Mouse (Mus musculus) myocyte (in vitro differentiated cells): ENCODE data around the gene Ndufa5. TPM values are rescaled to one million over a fixed set of nuclear protein-coding genes. Genes with fewer than 3 reads are reported as not detected.

Experiments
- H3K27me3 ChIP-seq: one replicate; pipeline ENCODE4 v1.6.1; 2011; ENCODE audit not compliant: control insufficient read depth, insufficient read depth, insufficient read length
- H3K36me3 ChIP-seq: one replicate; pipeline ENCODE4 v1.6.1; 2011; ENCODE audit not compliant: control insufficient read depth, insufficient read depth
- H3K4me2 ChIP-seq: one replicate; pipeline ENCODE4 v1.6.1; 2011; ENCODE audit warnings: low read depth, control low read depth
- H3K4me3 ChIP-seq: one replicate; pipeline ENCODE4 v1.5.1; 2011; ENCODE audit warnings: mild to moderate bottlenecking, control low read depth, moderate library complexity
- H3K79me2 ChIP-seq: one replicate; pipeline ENCODE4 v1.6.1; 2011; ENCODE audit not compliant: control insufficient read depth, insufficient read depth
- H3ac ChIP-seq: one replicate; pipeline ENCODE4 v1.6.1; 2011; ENCODE audit not compliant: control insufficient read depth, insufficient read length
- CEBPB ChIP-seq: IDR thresholded peaks from 2 replicates; pipeline ENCODE4 v1.6.1; 2011; ENCODE audit warnings: mild to moderate bottlenecking, moderate library complexity; ENCODE audit not compliant: poor library complexity, insufficient read depth, severe bottlenecking
- E2F4 ChIP-seq: IDR thresholded peaks from one replicate; pipeline ENCODE4 v1.6.1; 2011; ENCODE audit warnings: mild to moderate bottlenecking, control low read depth, moderate library complexity; ENCODE audit not compliant: insufficient read depth
- MAX ChIP-seq: IDR thresholded peaks from one replicate; pipeline ENCODE4 v1.6.1; 2011; ENCODE audit warnings: low read depth, mild to moderate bottlenecking, control low read depth
- MYOD1 ChIP-seq, 3 experiments: IDR thresholded peaks; one replicate each; pipeline ENCODE4 v1.6.1; 2011; ENCODE audit warnings: control low read depth in 2 of 3, low read depth in 2 of 3, mild to moderate bottlenecking in 2 of 3, moderate library complexity in 1 of 3; ENCODE audit not compliant: insufficient read length in 2 of 3, control insufficient read depth in 1 of 3
- MYOG ChIP-seq, 3 experiments: IDR thresholded peaks; one replicate each; pipeline ENCODE4 v1.6.1; 2011; ENCODE audit warnings: control low read depth in 2 of 3, low read depth in 2 of 3, mild to moderate bottlenecking in 2 of 3; ENCODE audit not compliant: insufficient read length in 2 of 3, control insufficient read depth in 1 of 3, insufficient read depth in 1 of 3
- POLR2A ChIP-seq: IDR thresholded peaks from one replicate; pipeline ENCODE4 v1.6.1; 2011; ENCODE audit warnings: low read depth, mild to moderate bottlenecking, control low read depth, moderate library complexity; ENCODE audit not compliant: insufficient read length
- POLR2AphosphoS2 ChIP-seq: IDR thresholded peaks from one replicate; pipeline ENCODE4 v1.6.1; 2011; ENCODE audit warnings: low read depth, control low read depth; ENCODE audit not compliant: insufficient read length
- REST ChIP-seq: IDR thresholded peaks from one replicate; pipeline ENCODE4 v1.6.1; 2011; ENCODE audit warnings: mild to moderate bottlenecking, control low read depth, moderate library complexity; ENCODE audit not compliant: insufficient read depth, insufficient read length
- SRF ChIP-seq: IDR thresholded peaks from one replicate; pipeline ENCODE4 v1.6.1; 2011; ENCODE audit warnings: low read depth; ENCODE audit not compliant: control insufficient read depth, insufficient read length
- TCF12 ChIP-seq: IDR thresholded peaks from one replicate; pipeline ENCODE4 v1.6.1; 2011; ENCODE audit warnings: mild to moderate bottlenecking, control low read depth; ENCODE audit not compliant: poor library complexity, insufficient read depth, severe bottlenecking
- TCF3 ChIP-seq: IDR thresholded peaks from one replicate; pipeline ENCODE4 v1.6.1; 2011; ENCODE audit warnings: low read depth, control low read depth; ENCODE audit not compliant: insufficient read length
- USF1 ChIP-seq: IDR thresholded peaks from one replicate; pipeline ENCODE4 v1.6.1; 2011; ENCODE audit warnings: low read depth, mild to moderate bottlenecking, control low read depth, moderate library complexity
- polyA plus RNA-seq: library from polyadenylated mRNA; unstranded; fragments of >200 nt; fragmentation: generic; extraction: Trizol; gene quantifications from one replicate; pipeline ENCODE4 v1.2.1, GENCODE M21; 2012; ENCODE audit warnings: missing spikeins

Gene Ndufa5
- polyA plus RNA-seq, 1 experiment, result 234 TPM

DNA sequence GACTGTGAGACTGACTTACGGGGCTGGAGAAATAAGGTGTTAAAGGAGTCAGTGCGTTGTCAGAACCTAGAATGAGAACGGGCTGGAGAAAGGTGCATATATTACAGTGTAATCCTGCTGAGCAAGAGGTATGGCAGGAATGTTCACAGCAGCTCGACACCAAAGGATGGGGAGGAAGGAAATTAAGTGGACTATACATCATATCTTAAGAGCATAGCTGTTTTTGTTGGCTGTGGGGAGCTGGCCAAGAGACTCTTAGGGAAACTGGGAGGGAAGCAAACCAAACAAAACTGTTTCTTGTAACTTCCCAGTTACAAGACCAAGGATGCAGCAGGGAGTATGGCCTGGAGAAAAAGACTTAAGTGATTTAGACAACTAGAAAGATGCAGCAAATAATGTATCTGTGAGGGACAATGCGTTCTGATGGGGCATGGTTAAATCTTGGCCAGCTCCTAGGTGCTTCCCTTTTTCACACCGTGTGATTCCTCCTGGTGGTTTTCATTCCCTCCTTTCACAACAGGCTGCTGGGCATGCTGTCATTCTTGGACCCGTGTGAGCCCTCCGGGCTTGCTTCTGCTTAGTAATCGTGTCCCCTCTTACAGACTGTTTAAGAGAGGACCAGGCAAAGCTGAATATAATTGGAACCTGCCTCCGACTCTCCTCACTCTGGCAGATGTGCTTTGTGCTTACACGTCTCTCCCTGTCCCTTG lies 3.1 kb upstream of the Ndufa5 start:
- H3K36me3 ChIP-seq, result no peaks in the 10 kb centered on the region
- H3K27me3 ChIP-seq, result no peaks in the 10 kb centered on the region
- H3K4me3 ChIP-seq, result no peak overlapping the region
- peak overlapping the region; percentile 28 for H3K4me2 ChIP-seq
- H3K79me2 ChIP-seq, result peaks cover 9% of the 10 kb centered on the region
- no peak for TF ChIP-seq TCF3
- no peak for TF ChIP-seq CEBPB
- TF ChIP-seq MYOG (IDR thresholded peaks at IDR 0.05; ENCODE audit: control insufficient read depth in 1 of 3, insufficient read depth in 1 of 3, insufficient read length in 2 of 3, low read depth in 2 of 3), result no peak
- no peak for TF ChIP-seq USF1
- TF ChIP-seq TCF12, result no peak
- no peak for TF ChIP-seq REST
- no peak for TF ChIP-seq POLR2A
- TF ChIP-seq E2F4, result no peak
- H3ac ChIP-seq, result no peak overlapping the region

DNA sequence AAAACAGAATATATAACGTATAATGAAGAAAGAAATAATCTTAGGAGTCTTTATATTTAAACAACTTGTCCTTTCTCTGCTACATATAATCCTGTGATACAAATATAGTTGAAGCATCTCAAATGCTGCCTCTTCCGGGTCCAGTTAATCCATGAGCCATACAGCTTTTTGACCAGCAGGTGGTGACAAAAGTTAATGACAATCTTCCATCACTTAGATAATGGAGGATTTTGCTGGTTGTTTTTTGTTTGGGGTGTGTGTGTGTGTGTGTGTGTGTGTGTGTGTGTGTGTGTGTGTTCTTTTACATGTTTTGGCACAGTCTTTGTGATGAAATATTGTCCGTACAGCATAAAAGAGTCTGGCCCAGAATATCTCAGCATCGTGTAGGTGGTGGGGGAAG lies 2.4 kb upstream of the Ndufa5 start:
- H3ac ChIP-seq, result no peak overlapping the region
- H3K27me3 ChIP-seq, result no peaks in the 10 kb centered on the region
- H3K79me2 ChIP-seq, result peaks cover 9% of the 10 kb centered on the region
- TF ChIP-seq CEBPB (no peak), MAX (no peak), POLR2A (no peak), TCF12 (no peak), TCF3 (no peak), POLR2AphosphoS2 (no peak), E2F4 (no peak), REST (no peak), USF1 (no peak), SRF (no peak), MYOD1 (IDR thresholded peaks at IDR 0.05; ENCODE audit: control insufficient read depth in 1 of 3, insufficient read length in 2 of 3, low read depth in 2 of 3) (no peak), MYOG (IDR thresholded peaks at IDR 0.05; ENCODE audit: control insufficient read depth in 1 of 3, insufficient read depth in 1 of 3, insufficient read length in 2 of 3, low read depth in 2 of 3) (no peak)
- H3K4me2 ChIP-seq, result peak overlapping the region; percentile 28
- no peak overlapping the region for H3K4me3 ChIP-seq
- H3K36me3 ChIP-seq, result no peaks in the 10 kb centered on the region

DNA sequence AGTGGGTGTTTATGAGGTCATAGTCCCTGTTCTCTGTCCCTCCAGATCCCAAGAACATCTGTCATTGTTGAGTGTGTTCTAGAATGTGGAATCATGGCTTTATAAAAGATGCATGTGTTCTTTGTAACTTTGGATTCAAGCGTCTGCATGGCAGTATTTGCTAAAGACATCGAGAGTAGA lies 141 bp upstream of the Ndufa5 start, which contains the start of gene Asb15:
Asb15 (plus strand) TSS at position 81 of the 180 bp plus-strand sequence.
- H3K79me2 ChIP-seq, result peaks cover 17% of the 10 kb centered on the region
- TF ChIP-seq USF1, result no peak
- no peak for TF ChIP-seq E2F4
- no peak for TF ChIP-seq TCF3
- no peak for TF ChIP-seq MYOG (IDR thresholded peaks at IDR 0.05; ENCODE audit: control insufficient read depth in 1 of 3, insufficient read depth in 1 of 3, insufficient read length in 2 of 3, low read depth in 2 of 3)
- no peak for TF ChIP-seq TCF12
- TF ChIP-seq CEBPB, result no peak
- no peak for TF ChIP-seq POLR2A
- no peak for TF ChIP-seq SRF
- no peak for TF ChIP-seq MAX
- no peak for TF ChIP-seq REST
- no peak for TF ChIP-seq MYOD1 (IDR thresholded peaks at IDR 0.05; ENCODE audit: control insufficient read depth in 1 of 3, insufficient read length in 2 of 3, low read depth in 2 of 3)
- no peak for TF ChIP-seq POLR2AphosphoS2

DNA sequence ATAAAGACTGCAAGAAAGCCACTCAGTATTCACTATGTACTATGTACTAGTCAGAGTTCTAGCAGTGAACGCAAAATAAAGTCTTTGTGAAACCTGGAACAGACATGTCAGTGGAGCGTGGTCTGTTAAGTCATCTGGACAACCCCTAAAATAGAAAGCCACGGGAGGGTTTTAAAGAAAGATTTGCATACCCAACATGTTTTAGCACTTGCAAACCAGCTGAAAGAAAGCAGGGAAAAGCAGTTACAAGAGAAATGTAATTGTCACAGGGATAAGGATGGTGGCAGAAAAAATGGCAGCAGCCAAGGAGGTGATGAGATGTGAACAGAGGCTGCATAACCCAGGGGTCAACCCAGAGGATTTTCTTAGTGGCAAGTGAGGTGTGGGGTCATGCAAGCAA lies 2.1 kb downstream of the Ndufa5 start:
- Histone ChIP-seq H3K79me2 (peaks cover 17% of the 10 kb centered on the region), H3K4me3 (no peak overlapping the region), H3ac (no peak overlapping the region), H3K4me2 (no peak overlapping the region), H3K27me3 (no peaks in the 10 kb centered on the region), H3K36me3 (peaks cover 4% of the 10 kb centered on the region)
- no peak for TF ChIP-seq MYOG (IDR thresholded peaks at IDR 0.05; ENCODE audit: control insufficient read depth in 1 of 3, insufficient read depth in 1 of 3, insufficient read length in 2 of 3, low read depth in 2 of 3)
- no peak for TF ChIP-seq TCF12
- no peak for TF ChIP-seq POLR2AphosphoS2
- TF ChIP-seq REST, result no peak
- TF ChIP-seq TCF3, result no peak
- TF ChIP-seq MYOD1 (IDR thresholded peaks at IDR 0.05; ENCODE audit: control insufficient read depth in 1 of 3, insufficient read length in 2 of 3, low read depth in 2 of 3), result no peak
- no peak for TF ChIP-seq MAX
- no peak for TF ChIP-seq CEBPB
- TF ChIP-seq POLR2A, result no peak
- no peak for TF ChIP-seq SRF
- no peak for TF ChIP-seq E2F4
- no peak for TF ChIP-seq USF1

More for the DNA sequence above, 141 bp upstream of the Ndufa5 start, which contains the start of gene Asb15:
- no peaks in the 10 kb centered on the region for H3K36me3 ChIP-seq
- peak within 1 kb of the TSS; percentile 87 for H3K4me3 ChIP-seq
- H3ac ChIP-seq, result peak within 1 kb of the TSS; percentile 17
- H3K4me2 ChIP-seq, result peak within 1 kb of the TSS; percentile 90
- no peaks in the 10 kb centered on the region for H3K27me3 ChIP-seq
